Mouse (Mus musculus): ENCODE data around the gene Sesn3. TPM values are rescaled to one million over a fixed set of nuclear protein-coding genes. Genes with fewer than 3 reads are reported as not detected.
"Not testable (repeated sequence)": the region's sequence is repeated elsewhere in the genome, so short reads cannot be mapped to it uniquely, and the experiment has no call there.

The Sesn3 gene
- polyA plus RNA-seq (2012; fragmentation: generic; extraction: Trizol): 4.9 TPM
- long read RNA-seq, experiment 1, full-length matches to known transcripts: 1 of 6 reads
- long read RNA-seq, experiment 1, partial matches to known transcripts: 1 of 6 reads
- long read RNA-seq, experiment 1, other reads (novel, unspliced or antisense): 4 of 6 reads
- long read RNA-seq, experiment 2, full-length matches to known transcripts: 3 of 5 reads
- long read RNA-seq, experiment 2, partial matches to known transcripts: 0 of 5 reads
- long read RNA-seq, experiment 2, other reads (novel, unspliced or antisense): 2 of 5 reads

- H3ac ChIP-seq (ENCODE audit: control insufficient read depth, insufficient read length, low read depth): no peak within 1 kb of the TSS
- no peaks in the 10 kb centered on the region for H3K79me3 ChIP-seq (ENCODE audit: low read depth)
- no peaks in the 10 kb centered on the region for H3K36me3 ChIP-seq (ENCODE audit: control insufficient read depth, insufficient read depth)
- H3K79me2 ChIP-seq (ENCODE audit: control insufficient read depth, insufficient read depth): no peaks in the 10 kb centered on the region
- TF ChIP-seq MYOD1 (IDR thresholded peaks at IDR 0.05; ENCODE audit: control insufficient read depth, insufficient read length, low read depth): no peak
- TF ChIP-seq USF1 (IDR thresholded peaks at IDR 0.05; ENCODE audit: low read depth): no peak
- TF ChIP-seq FOSL1 (IDR thresholded peaks at IDR 0.05; ENCODE audit: insufficient read depth, low read length, poor library complexity, severe bottlenecking): no peak
- no peak for TF ChIP-seq MAX (IDR thresholded peaks at IDR 0.05)
- no peak for TF ChIP-seq CEBPB (IDR thresholded peaks at IDR 0.05; ENCODE audit: low read depth)
- no peak for TF ChIP-seq CTCF (IDR thresholded peaks at IDR 0.05; ENCODE audit: control insufficient read depth, insufficient read depth, insufficient read length)
- no peak for TF ChIP-seq MYOG (IDR thresholded peaks at IDR 0.05; ENCODE audit: control insufficient read depth, extremely low read depth, insufficient read length)
- no peak within 1 kb of the TSS for H3K4me3 ChIP-seq (ENCODE audit: insufficient read depth, poor library complexity, severe bottlenecking)
- no peaks in the 10 kb centered on the region for H3K27me3 ChIP-seq (ENCODE audit: control insufficient read depth, insufficient read depth, insufficient read length)
These were observed at the start of gene Sesn3 for GRCm38 (mm10) chr9:14274986-14275720. Sesn3 (plus strand) TSS chr9:14275067.

- H3K27me3 ChIP-seq (ENCODE audit: control insufficient read depth, insufficient read depth, insufficient read length); H3K36me3 ChIP-seq (ENCODE audit: control insufficient read depth, insufficient read depth); H3K79me2 ChIP-seq (ENCODE audit: control insufficient read depth, insufficient read depth); H3K4me3 ChIP-seq (ENCODE audit: insufficient read depth, poor library complexity, severe bottlenecking); H3K79me3 ChIP-seq (ENCODE audit: low read depth); H3ac ChIP-seq (ENCODE audit: control insufficient read depth, insufficient read length, low read depth): not testable (repeated sequence)
These were observed 47.8 kb upstream of the Sesn3 start for GRCm38 (mm10) chr9:14227086-14227485.

GRCm38 (mm10) chr9:14233702-14234373 lies 41.0 kb upstream of the Sesn3 start:
- Histone ChIP-seq H3ac (ENCODE audit: control insufficient read depth, insufficient read length, low read depth) (no peak overlapping the region), H3K27me3 (ENCODE audit: control insufficient read depth, insufficient read depth, insufficient read length) (no peaks in the 10 kb centered on the region), H3K79me3 (ENCODE audit: low read depth) (no peaks in the 10 kb centered on the region), H3K4me3 (ENCODE audit: insufficient read depth, poor library complexity, severe bottlenecking) (no peak overlapping the region), H3K36me3 (ENCODE audit: control insufficient read depth, insufficient read depth) (no peaks in the 10 kb centered on the region), H3K79me2 (ENCODE audit: control insufficient read depth, insufficient read depth) (no peaks in the 10 kb centered on the region)
- no peak for TF ChIP-seq MYOD1 (IDR thresholded peaks at IDR 0.05; ENCODE audit: control insufficient read depth, insufficient read length, low read depth)
- TF ChIP-seq MYOG (IDR thresholded peaks at IDR 0.05; ENCODE audit: control insufficient read depth, extremely low read depth, insufficient read length): no peak

- H3K4me3 ChIP-seq (ENCODE audit: insufficient read depth, poor library complexity, severe bottlenecking): no peak overlapping the region
- H3K36me3 ChIP-seq (ENCODE audit: control insufficient read depth, insufficient read depth): no peaks in the 10 kb centered on the region
- no peak overlapping the region for H3ac ChIP-seq (ENCODE audit: control insufficient read depth, insufficient read length, low read depth)
- H3K79me2 ChIP-seq (ENCODE audit: control insufficient read depth, insufficient read depth): no peaks in the 10 kb centered on the region
- TF ChIP-seq FOSL1 (IDR thresholded peaks at IDR 0.05; ENCODE audit: insufficient read depth, low read length, poor library complexity, severe bottlenecking) (no peak), USF1 (IDR thresholded peaks at IDR 0.05; ENCODE audit: low read depth) (no peak), MYOG (IDR thresholded peaks at IDR 0.05; ENCODE audit: control insufficient read depth, extremely low read depth, insufficient read length) (no peak), MYOD1 (IDR thresholded peaks at IDR 0.05; ENCODE audit: control insufficient read depth, insufficient read length, low read depth) (no peak), MAX (IDR thresholded peaks at IDR 0.05) (no peak), CEBPB (IDR thresholded peaks at IDR 0.05; ENCODE audit: low read depth) (no peak), CTCF (IDR thresholded peaks at IDR 0.05; ENCODE audit: control insufficient read depth, insufficient read depth, insufficient read length) (no peak)
- H3K27me3 ChIP-seq (ENCODE audit: control insufficient read depth, insufficient read depth, insufficient read length): no peaks in the 10 kb centered on the region
- H3K79me3 ChIP-seq (ENCODE audit: low read depth): no peaks in the 10 kb centered on the region
These were observed 39.6 kb upstream of the Sesn3 start for GRCm38 (mm10) chr9:14235286-14235685.

DNA sequence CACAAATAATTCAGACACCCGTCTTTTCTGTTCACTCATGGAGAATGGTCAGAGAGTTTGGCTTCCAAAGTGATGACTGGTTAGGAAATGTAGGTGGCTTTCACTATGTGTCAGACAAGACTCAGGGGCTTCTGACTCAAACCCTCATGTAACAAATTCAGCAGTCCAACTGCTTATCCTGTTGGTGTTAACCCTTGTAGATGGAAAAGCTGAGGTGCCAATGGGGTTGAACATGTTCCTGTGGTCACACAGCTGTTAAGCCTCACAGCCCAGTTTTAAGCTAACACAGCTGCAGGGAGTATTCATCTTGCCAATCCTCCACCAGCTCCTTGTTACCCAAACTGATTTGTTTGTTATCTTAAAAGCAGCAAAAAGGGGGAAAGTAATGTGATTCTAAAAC lies 33.9 kb upstream of the Sesn3 start:
- not testable (repeated sequence) for H3K4me3 ChIP-seq (ENCODE audit: insufficient read depth, poor library complexity, severe bottlenecking); H3K27me3 ChIP-seq (ENCODE audit: control insufficient read depth, insufficient read depth, insufficient read length); H3K36me3 ChIP-seq (ENCODE audit: control insufficient read depth, insufficient read depth); H3ac ChIP-seq (ENCODE audit: control insufficient read depth, insufficient read length, low read depth); H3K79me2 ChIP-seq (ENCODE audit: control insufficient read depth, insufficient read depth); H3K79me3 ChIP-seq (ENCODE audit: low read depth)
- peak; percentile 32 for TF ChIP-seq MYOD1 (IDR thresholded peaks at IDR 0.05; ENCODE audit: control insufficient read depth, insufficient read length, low read depth)

GRCm38 (mm10) chr9:14242308-14242707 lies 32.6 kb upstream of the Sesn3 start:
- no peaks in the 10 kb centered on the region for H3K79me2 ChIP-seq (ENCODE audit: control insufficient read depth, insufficient read depth)
- no peaks in the 10 kb centered on the region for H3K27me3 ChIP-seq (ENCODE audit: control insufficient read depth, insufficient read depth, insufficient read length)
- TF ChIP-seq MYOG (IDR thresholded peaks at IDR 0.05; ENCODE audit: control insufficient read depth, extremely low read depth, insufficient read length) (no peak), MYOD1 (IDR thresholded peaks at IDR 0.05; ENCODE audit: control insufficient read depth, insufficient read length, low read depth) (no peak), USF1 (IDR thresholded peaks at IDR 0.05; ENCODE audit: low read depth) (no peak), CEBPB (IDR thresholded peaks at IDR 0.05; ENCODE audit: low read depth) (no peak), CTCF (IDR thresholded peaks at IDR 0.05; ENCODE audit: control insufficient read depth, insufficient read depth, insufficient read length) (no peak), MAX (IDR thresholded peaks at IDR 0.05) (no peak), FOSL1 (IDR thresholded peaks at IDR 0.05; ENCODE audit: insufficient read depth, low read length, poor library complexity, severe bottlenecking) (no peak)
- no peak overlapping the region for H3K4me3 ChIP-seq (ENCODE audit: insufficient read depth, poor library complexity, severe bottlenecking)
- no peaks in the 10 kb centered on the region for H3K79me3 ChIP-seq (ENCODE audit: low read depth)
- no peaks in the 10 kb centered on the region for H3K36me3 ChIP-seq (ENCODE audit: control insufficient read depth, insufficient read depth)
- no peak overlapping the region for H3ac ChIP-seq (ENCODE audit: control insufficient read depth, insufficient read length, low read depth)

Data from C2C12 (cell line).